Mouse (Mus musculus): ENCODE results near the gene Dusp21. TPM values are rescaled to one million over a fixed set of nuclear protein-coding genes. Genes with fewer than 3 reads are reported as not detected.

The Dusp21 gene
- total and polyA plus RNA-seq, 2 experiments from 2014 or later, result not detected

GRCm38 (mm10) chrX:18179492-18179891, 33.8 kb downstream of the Dusp21 start:
- WGBS, result 0% methylated on average over 1 of the region's 1 CpGs
- Histone ChIP-seq H3K9ac (replicated peaks; ENCODE audit: low read depth, low read length) (no peak overlapping the region), H3K36me3 (replicated peaks; ENCODE audit: control insufficient read depth, insufficient read depth, low read length) (no peaks in the 10 kb centered on the region), H3K4me1 (ENCODE audit: control insufficient read depth, insufficient read depth) (peaks cover 9% of the 10 kb centered on the region; the same call in 1 of the 2 replicates), H3K27me3 (ENCODE audit: control insufficient read depth, insufficient read depth, low read length) (no peaks in the 10 kb centered on the region), H3K9me3 (replicated peaks; ENCODE audit: control insufficient read depth, low read length) (no peaks in the 10 kb centered on the region), H3K27ac (ENCODE audit: low read depth) (no peak overlapping the region), H3K4me2 (ENCODE audit: low read depth, low read length) (no peak overlapping the region), H3K4me3 (ENCODE audit: low read depth, low read length) (no peak overlapping the region)
- no peak for TF ChIP-seq CTCF (IDR thresholded peaks at IDR 0.05; ENCODE audit: low read depth)
- DNase-seq (ENCODE audit: low spot score) (no peak), ATAC-seq (ENCODE audit: insufficient read depth, low read depth) (no peak)

GRCm38 (mm10) chrX:18187203-18187602, 41.5 kb downstream of the Dusp21 start:
- no peak overlapping the region for H3K27ac ChIP-seq (ENCODE audit: low read depth)
- TF ChIP-seq CTCF (IDR thresholded peaks at IDR 0.05; ENCODE audit: low read depth) (no peak), EP300 (IDR thresholded peaks at IDR 0.05; ENCODE audit: low read depth) (no peak)
- no peak for DNase-seq (ENCODE audit: low spot score)
- H3K27me3 ChIP-seq (ENCODE audit: control insufficient read depth, insufficient read depth, low read length), result no peaks in the 10 kb centered on the region
- H3K4me2 ChIP-seq (ENCODE audit: low read depth, low read length), result no peak overlapping the region
- H3K9ac ChIP-seq (replicated peaks; ENCODE audit: low read depth, low read length), result no peak overlapping the region
- H3K36me3 ChIP-seq (replicated peaks; ENCODE audit: control insufficient read depth, insufficient read depth, low read length), result no peaks in the 10 kb centered on the region
- H3K9me3 ChIP-seq (replicated peaks; ENCODE audit: control insufficient read depth, low read length), result no peaks in the 10 kb centered on the region
- no peaks in the 10 kb centered on the region for H3K4me1 ChIP-seq (ENCODE audit: control insufficient read depth, insufficient read depth)
- no peak overlapping the region for H3K4me3 ChIP-seq (ENCODE audit: low read depth, low read length)
- ATAC-seq (ENCODE audit: insufficient read depth, low read depth), result no peak

GRCm38 (mm10) chrX:18188293-18188692, 42.6 kb downstream of the Dusp21 start:
- no peak for ATAC-seq (ENCODE audit: insufficient read depth, low read depth)
- Histone ChIP-seq H3K9me3 (replicated peaks; ENCODE audit: control insufficient read depth, low read length) (no peaks in the 10 kb centered on the region), H3K9ac (replicated peaks; ENCODE audit: low read depth, low read length) (no peak overlapping the region), H3K4me3 (ENCODE audit: low read depth, low read length) (no peak overlapping the region), H3K27ac (ENCODE audit: low read depth) (no peak overlapping the region), H3K4me2 (ENCODE audit: low read depth, low read length) (no peak overlapping the region), H3K27me3 (ENCODE audit: control insufficient read depth, insufficient read depth, low read length) (no peaks in the 10 kb centered on the region), H3K36me3 (replicated peaks; ENCODE audit: control insufficient read depth, insufficient read depth, low read length) (no peaks in the 10 kb centered on the region), H3K4me1 (ENCODE audit: control insufficient read depth, insufficient read depth) (no peaks in the 10 kb centered on the region)
- TF ChIP-seq EP300 (IDR thresholded peaks at IDR 0.05; ENCODE audit: low read depth) (no peak), CTCF (IDR thresholded peaks at IDR 0.05; ENCODE audit: low read depth) (no peak)
- WGBS, result 88% methylated on average over 2 of the region's 2 CpGs
- DNase-seq (ENCODE audit: low spot score), result no peak

Other genes with a start within 250 kb of the Dusp21 start
- gene Kdm6a, start 16.7 kb downstream of the Dusp21 start, total RNA-seq (2014; rRNA removed; ENCODE audit: low replicate concordance), result 39.4 and 52.1 TPM in 2 replicates
- 12.0 and 12.4 TPM in 2 replicates for gene Kdm6a, start 16.7 kb downstream of the Dusp21 start, polyA plus RNA-seq (2015; fragmentation: Nextera tagmentation; extraction: Ambion mirVana)